Mouse (Mus musculus) intestine, embryonic 16.5 days (tissue): ENCODE data around the gene Slc35b2. TPM values are rescaled to one million over a fixed set of nuclear protein-coding genes. Genes with fewer than 3 reads are reported as not detected.

Experiments
- ATAC-seq: fragments of 200-750 bp; cut with Nextera tagmentation; 2 replicates; pipeline ENCODE4 v1.8.0; 2017; ENCODE audit warnings: moderate TSS enrichment, moderate library complexity
- H3K27ac ChIP-seq: fragments of 300-500 bp; sonication (generic); 2 replicates; pipeline ENCODE4 v1.5.1; 2014; ENCODE audit warnings: mild to moderate bottlenecking, low read length
- H3K27me3 ChIP-seq: fragments of 300-500 bp; sonication (generic); replicated peaks from 2 replicates; pipeline ENCODE4 v1.6.1; 2014; ENCODE audit warnings: low read length, control low read depth, mixed read lengths; ENCODE audit not compliant: control insufficient read depth, insufficient read depth
- H3K36me3 ChIP-seq: fragments of 300-500 bp; sonication (generic); 2 replicates; pipeline ENCODE4 v1.6.1; 2014; ENCODE audit warnings: low read length, control low read depth; ENCODE audit not compliant: control insufficient read depth, insufficient read depth
- H3K4me1 ChIP-seq: fragments of 300-500 bp; sonication (generic); 2 replicates; pipeline ENCODE4 v1.6.1; 2014; ENCODE audit warnings: low read length, control low read depth, mixed read lengths; ENCODE audit not compliant: control insufficient read depth, insufficient read depth
- H3K4me2 ChIP-seq: fragments of 300-500 bp; sonication (generic); 2 replicates; pipeline ENCODE4 v1.6.1; 2014; ENCODE audit warnings: low read depth, low read length, control low read depth
- H3K4me3 ChIP-seq: fragments of 300-500 bp; sonication (generic); 2 replicates; pipeline ENCODE4 v1.5.1; 2014; ENCODE audit warnings: mild to moderate bottlenecking, low read length
- H3K9ac ChIP-seq: fragments of 300-500 bp; sonication (generic); 2 replicates; pipeline ENCODE4 v1.6.1; 2014; ENCODE audit warnings: low read depth, low read length
- H3K9me3 ChIP-seq: fragments of 300-500 bp; sonication (generic); 2 replicates; pipeline ENCODE4 v1.6.1; 2016; ENCODE audit warnings: low read length, control low read depth; ENCODE audit not compliant: control insufficient read depth
- WGBS: fragments of 180-500 bp; shearing (Covaris S2); extraction: QIAGEN DNeasy Blood & Tissue Kit; methylation state at CpG from one replicate; pipeline ENCODE4 v1.1.7; 2014; 5-methylcytosine and 5-hydroxymethylcytosine counted together
- polyA plus RNA-seq: library from polyadenylated mRNA; unstranded; fragments of >200 nt; fragmentation: Nextera tagmentation; extraction: Ambion mirVana; gene quantifications from 2 replicates; pipeline ENCODE4 v1.2.1, GENCODE M21; 2015

Slc35b2 gene
- polyA plus RNA-seq, 1 experiment from 2014 or later, result 136 TPM

DNA sequence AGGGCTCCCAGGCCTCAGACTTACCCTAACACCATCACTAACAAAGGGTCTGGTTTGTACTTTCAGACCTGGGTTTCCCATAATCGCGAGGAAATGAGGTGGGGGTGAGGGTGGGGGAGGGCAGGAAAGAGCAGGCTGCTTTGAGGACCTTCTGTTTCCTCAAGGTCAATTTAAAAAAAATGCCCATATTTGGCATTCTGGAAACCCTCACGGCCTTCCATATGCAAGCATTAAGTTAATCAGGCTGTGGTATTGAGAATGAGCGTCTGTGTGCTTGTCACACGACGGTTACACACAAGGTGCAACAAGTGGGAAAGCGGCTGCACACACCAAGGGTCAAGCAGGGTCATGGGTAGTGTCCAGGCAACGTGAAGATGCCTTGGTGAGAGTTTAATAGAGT, 48.3 kb downstream of the Slc35b2 start:
- H3K36me3 ChIP-seq, result no peaks in the 10 kb centered on the region
- 69% methylated on average over 8 of the region's 8 CpGs for WGBS
- H3K9ac ChIP-seq, result no peak overlapping the region
- no peak overlapping the region for H3K27ac ChIP-seq
- H3K4me1 ChIP-seq, result peaks cover 8% of the 10 kb centered on the region; the same call in 1 of the 2 replicates
- ATAC-seq, result no peak
- no peak overlapping the region for H3K4me3 ChIP-seq
- no peak overlapping the region for H3K4me2 ChIP-seq
- no peaks in the 10 kb centered on the region for H3K27me3 ChIP-seq
- no peaks in the 10 kb centered on the region for H3K9me3 ChIP-seq

- H3K36me3 ChIP-seq, result no peaks in the 10 kb centered on the region
- H3K9ac ChIP-seq, result no peak overlapping the region
- WGBS, result 77% methylated on average over 7 of the region's 7 CpGs
- H3K4me2 ChIP-seq, result no peak overlapping the region
- no peak for ATAC-seq
- H3K4me3 ChIP-seq, result no peak overlapping the region
- H3K27ac ChIP-seq, result no peak overlapping the region
- no peaks in the 10 kb centered on the region for H3K27me3 ChIP-seq
- no peaks in the 10 kb centered on the region for H3K9me3 ChIP-seq
- peaks cover 8% of the 10 kb centered on the region; the same call in 1 of the 2 replicates for H3K4me1 ChIP-seq
Measured at GRCm38 (mm10) chr17:45612921-45613320, 49.2 kb downstream of the Slc35b2 start.

DNA sequence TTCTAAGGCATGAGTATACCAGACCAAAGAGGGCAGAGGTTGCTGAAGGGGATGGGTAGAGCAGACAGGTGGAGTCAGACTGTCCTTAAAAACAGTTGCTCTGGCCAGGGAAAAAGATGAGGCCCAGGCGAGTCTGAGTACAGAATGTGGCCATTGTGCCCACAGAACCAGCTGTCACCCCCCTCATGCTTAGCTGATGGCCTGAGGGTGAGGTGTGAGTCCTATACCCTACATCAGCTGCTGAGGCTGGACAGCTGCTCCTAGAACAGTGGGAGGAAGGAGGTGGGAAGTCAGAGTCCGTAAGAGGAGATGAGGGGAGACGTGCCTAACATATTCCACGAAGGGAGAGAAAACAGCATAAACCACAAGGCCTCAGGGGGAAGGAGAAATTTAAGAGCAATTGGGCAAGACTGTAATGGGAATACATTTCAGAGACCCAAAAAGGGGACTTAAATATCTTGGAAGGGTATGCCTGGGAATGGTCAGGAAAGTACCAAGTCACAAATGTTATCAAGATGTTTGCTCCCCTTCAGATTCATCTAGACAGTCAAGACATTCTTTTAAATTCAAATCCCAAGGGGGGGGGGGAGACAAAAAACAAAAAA, 52.5 kb downstream of the Slc35b2 start:
- no peak overlapping the region for H3K4me2 ChIP-seq
- peaks cover 10% of the 10 kb centered on the region for H3K4me1 ChIP-seq
- H3K9ac ChIP-seq, result no peak overlapping the region
- no peak for ATAC-seq
- H3K36me3 ChIP-seq, result no peaks in the 10 kb centered on the region
- H3K4me3 ChIP-seq, result no peak overlapping the region
- WGBS, result 59% methylated on average over 4 of the region's 4 CpGs
- no peak overlapping the region for H3K27ac ChIP-seq
- H3K27me3 ChIP-seq, result no peaks in the 10 kb centered on the region
- no peaks in the 10 kb centered on the region for H3K9me3 ChIP-seq

DNA sequence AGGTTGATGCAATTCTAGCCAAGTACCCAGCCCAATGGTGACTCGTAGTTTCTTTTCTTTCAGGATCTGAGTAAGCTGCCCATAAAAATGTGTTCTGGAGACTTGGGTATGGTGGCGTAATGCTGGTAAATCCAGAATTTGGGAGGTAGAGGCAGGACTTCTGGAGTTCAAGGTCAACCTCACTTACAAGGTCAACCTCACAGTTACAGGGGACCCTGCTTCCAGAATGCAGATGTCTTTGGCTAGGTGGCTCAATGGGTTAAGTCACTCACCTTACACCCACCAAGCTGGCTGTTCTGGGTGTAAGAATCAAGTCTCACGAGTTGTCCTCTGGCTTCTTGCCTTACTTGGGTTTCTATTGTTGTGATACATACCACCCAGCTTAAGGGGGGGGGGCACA, 53.0 kb downstream of the Slc35b2 start:
- no peak for ATAC-seq
- Histone ChIP-seq H3K9me3 (no peaks in the 10 kb centered on the region), H3K4me2 (no peak overlapping the region), H3K9ac (no peak overlapping the region), H3K36me3 (no peaks in the 10 kb centered on the region), H3K4me1 (peaks cover 10% of the 10 kb centered on the region), H3K27ac (no peak overlapping the region), H3K27me3 (no peaks in the 10 kb centered on the region), H3K4me3 (no peak overlapping the region)
- 85% methylated on average over 3 of the region's 3 CpGs for WGBS

Other genes starting within 250 kb of the Slc35b2 start
- 45.8 and 51.8 TPM in 2 replicates for gene Cdc5l, start 130.1 kb upstream of the Slc35b2 start, polyA plus RNA-seq
- 0.23 and 0.27 TPM in 2 replicates for gene Spats1, start 88.5 kb upstream of the Slc35b2 start, polyA plus RNA-seq
- gene Aars2, start 57.0 kb upstream of the Slc35b2 start, polyA plus RNA-seq, result 14.8 and 16.6 TPM in 2 replicates
- 0.20 and 0.47 TPM in 2 replicates for gene Tcte1, start 40.4 kb upstream of the Slc35b2 start, polyA plus RNA-seq
- gene Tmem151b, start 14.2 kb upstream of the Slc35b2 start, polyA plus RNA-seq, result 2.2 and 2.5 TPM in 2 replicates
- gene Nfkbie, start 8.2 kb upstream of the Slc35b2 start, polyA plus RNA-seq, result 5.0 and 5.5 TPM in 2 replicates
- gene Hsp90ab1, start 9.4 kb downstream of the Slc35b2 start, polyA plus RNA-seq, result 1,309 and 1,475 TPM in 2 replicates
- 73.4 and 83.1 TPM in 2 replicates for gene Slc29a1, start 35.7 kb downstream of the Slc35b2 start, polyA plus RNA-seq
- 0.22 and 0.64 TPM in 2 replicates for gene Mymx, start 38.2 kb downstream of the Slc35b2 start, polyA plus RNA-seq
- gene Capn11, start 95.5 kb downstream of the Slc35b2 start, polyA plus RNA-seq, result 0.17 and 0.33 TPM in 2 replicates
- gene Mrpl14, start 122.4 kb downstream of the Slc35b2 start, polyA plus RNA-seq, result 149 and 154 TPM in 2 replicates
- gene Tmem63b, start 123.0 kb downstream of the Slc35b2 start, polyA plus RNA-seq, result 31.7 and 31.9 TPM in 2 replicates
- 0.76 TPM in 1 of 2 replicates, not detected in the other for gene 1600014C23Rik, start 170.0 kb downstream of the Slc35b2 start, polyA plus RNA-seq